Mouse (Mus musculus) frontal cortex, postnatal 25 days (tissue): ENCODE measurements around the gene P4ha1.
"Not testable (repeated sequence)": the region's sequence is repeated elsewhere in the genome, so short reads cannot be mapped to it uniquely, and the experiment has no call there.

Experiments
- DNase-seq, 2 experiments: peaks; one replicate each; pipeline ENCODE4 v3.0.0; 2022; ENCODE audit warnings: low spot score in 2 of 2

Gene P4ha1

DNA sequence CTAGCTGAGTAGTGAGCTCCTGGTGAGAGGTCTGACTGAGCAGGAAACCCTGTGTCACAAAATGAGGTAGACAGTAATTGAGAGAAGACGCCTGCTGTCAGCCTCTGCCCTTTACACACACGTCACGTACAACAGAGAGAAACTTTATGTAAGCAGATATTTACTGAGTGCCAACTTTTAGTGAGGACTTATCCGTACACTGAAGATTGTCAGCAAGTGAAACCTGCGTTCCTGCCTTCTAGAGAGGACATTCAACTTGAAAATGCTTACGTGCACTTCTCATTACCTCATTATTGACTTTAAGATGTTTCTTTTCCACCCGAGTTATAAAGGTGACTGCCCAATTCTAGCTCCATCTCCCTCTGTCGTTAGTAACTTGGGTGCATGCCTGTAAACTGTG lies 45.6 kb downstream of the P4ha1 start:
- no peak for DNase-seq

DNA sequence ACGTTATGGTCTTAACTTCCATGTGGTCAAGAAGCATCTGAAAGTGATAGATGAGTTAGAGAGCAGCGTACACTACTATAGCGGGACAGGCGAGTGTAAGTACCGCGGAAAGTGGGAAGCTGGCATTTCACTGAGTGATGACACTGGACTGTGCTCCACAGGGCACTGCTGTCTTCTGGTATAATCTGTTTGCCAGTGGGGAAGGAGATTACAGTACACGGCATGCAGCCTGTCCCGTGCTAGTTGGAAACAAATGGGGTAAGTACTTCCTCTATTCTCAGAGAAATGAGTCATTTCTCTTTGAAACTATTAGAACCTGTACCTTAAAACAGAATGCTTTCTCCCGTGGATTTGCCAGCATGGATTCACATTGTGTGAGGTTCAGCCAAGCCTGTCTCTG lies 46.3 kb downstream of the P4ha1 start:
- DNase-seq, result no peak

DNA sequence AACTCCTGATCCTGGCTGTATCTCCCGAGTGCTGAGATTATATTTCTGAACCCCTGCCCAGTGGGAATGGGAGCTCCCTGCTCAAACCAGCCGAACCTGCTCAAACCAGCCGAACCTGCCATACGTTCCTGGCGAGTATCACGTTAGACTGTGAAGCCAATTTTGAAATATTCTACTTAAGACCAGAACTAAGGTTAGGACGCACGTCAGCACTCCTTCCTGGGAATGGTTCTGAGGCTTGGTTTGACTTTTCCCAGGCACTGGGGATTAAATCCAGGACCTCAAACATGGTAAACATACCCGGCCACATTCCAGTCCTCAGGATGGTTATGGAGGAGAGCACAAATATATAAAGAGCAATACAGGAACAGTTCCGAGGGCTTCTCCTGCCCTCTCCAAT lies 54.8 kb downstream of the P4ha1 start:
- DNase-seq, result no peak

DNA sequence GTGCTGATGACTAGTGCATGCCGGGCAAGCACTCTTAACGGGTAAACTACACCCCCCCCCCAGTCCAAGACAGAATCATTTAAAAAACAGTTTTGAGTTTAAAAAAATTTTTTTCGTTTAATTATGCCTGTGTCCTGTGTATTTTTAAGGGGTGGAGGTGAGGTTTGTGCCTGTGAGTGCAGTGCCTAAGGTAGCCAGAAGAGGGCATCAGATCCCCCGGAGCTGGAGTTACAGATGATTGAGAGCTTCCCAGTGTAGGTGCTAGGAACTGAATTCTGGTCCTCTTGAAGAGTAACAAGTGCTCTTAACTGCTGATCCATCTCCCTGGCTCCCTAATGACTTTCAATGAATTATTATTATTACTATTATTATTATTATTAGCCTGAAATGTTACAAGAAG lies 55.6 kb downstream of the P4ha1 start:
- DNase-seq, result no peak

DNA sequence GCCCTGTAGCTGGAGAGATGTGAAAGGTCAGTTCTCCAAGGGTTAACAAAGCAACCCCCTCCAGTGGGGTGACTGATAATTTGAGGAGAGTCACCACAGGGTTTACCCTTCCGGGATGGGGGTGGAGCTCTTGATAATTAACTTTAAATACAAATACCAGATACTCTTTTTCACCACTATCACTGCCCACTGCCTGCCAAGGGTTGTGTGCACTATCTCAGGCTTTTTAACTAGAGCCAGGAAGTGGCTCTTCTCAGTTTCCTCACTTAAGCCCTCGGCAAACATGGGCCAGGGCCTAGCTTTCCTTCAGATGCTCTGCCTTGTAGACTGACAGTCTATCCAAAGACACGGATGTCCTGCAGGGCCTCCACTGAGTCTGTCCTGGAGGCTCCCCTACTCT lies 56.8 kb downstream of the P4ha1 start:
- no peak for DNase-seq

DNA sequence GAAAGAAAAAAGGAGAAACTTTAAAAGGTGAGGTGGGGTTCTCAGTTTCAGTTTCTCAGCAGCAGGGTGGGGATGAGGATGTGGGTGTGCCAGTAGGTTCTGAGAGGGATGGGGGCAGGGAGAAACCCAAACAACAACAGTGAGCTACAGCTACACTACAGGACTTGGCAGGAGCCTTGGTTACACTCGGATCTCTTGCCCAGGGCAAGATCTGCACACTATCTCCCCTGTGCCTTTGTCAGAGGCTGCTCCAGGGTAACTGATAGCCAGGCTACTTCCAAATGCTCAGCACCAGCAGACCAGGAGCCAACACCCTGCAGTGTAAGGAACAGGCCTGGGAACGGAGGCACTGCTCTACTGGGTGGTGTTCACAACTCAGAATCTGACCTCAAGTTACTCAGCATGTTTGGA lies 57.3 kb downstream of the P4ha1 start:
- DNase-seq, result no peak

DNA sequence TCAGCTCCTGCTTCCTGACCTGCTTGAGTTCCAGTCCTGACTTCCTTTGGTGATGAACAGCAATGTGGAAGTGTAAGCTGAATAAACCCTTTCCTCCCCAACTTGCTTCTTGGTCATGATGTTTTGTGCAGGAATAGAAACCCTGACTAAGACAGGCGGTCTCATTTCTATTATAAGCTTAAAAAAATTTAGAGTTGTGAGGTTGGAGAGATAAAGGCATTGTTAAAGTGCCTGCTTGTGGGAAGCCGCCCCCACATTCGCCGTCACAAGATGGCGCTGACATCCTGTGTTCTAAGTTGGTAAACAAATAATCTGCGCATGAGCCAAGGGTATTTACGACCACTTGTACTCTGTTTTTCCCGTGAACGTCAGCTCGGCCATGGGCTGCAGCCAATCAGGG lies 58.5 kb downstream of the P4ha1 start:
- not testable (repeated sequence) for DNase-seq

DNA sequence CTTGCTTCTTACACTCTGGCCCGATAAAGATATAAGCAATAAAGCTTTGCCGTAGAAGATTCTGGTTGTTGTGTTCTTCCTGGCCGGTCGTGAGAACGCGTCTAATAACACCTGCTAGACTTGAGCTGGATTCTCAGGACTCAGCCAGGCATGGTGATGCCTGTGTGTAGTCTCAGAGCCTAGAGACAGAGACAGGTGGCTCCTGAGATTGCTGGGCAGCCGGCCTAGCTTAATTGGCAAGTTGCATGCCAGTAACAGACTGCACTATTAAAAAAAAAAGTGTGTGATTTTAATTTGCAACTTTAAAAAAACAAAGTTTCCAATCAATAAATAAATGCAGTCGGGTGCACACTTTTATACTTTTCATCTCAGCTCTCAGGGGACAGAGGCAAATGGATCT lies 63.9 kb downstream of the P4ha1 start:
- no peak for DNase-seq

DNA sequence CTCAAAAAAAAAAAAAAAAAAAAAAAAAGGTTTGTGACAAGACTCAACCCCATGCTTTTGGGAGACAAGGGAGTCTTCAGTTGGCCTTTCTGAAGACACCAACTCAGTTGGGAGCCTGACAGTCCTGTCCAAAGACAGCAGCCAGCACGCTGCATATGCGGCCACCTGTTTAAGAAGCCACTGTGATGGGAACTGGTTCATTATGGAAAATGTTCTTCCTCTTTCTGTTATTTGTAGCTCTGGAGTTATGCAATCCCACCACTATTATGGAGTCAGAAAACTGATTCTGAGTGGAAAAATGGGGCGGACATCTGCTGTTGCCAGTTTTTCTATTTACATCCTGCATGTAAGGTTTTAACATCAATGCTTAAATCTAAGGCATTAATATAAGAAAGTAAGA lies 66.6 kb downstream of the P4ha1 start:
- no peak for DNase-seq

DNA sequence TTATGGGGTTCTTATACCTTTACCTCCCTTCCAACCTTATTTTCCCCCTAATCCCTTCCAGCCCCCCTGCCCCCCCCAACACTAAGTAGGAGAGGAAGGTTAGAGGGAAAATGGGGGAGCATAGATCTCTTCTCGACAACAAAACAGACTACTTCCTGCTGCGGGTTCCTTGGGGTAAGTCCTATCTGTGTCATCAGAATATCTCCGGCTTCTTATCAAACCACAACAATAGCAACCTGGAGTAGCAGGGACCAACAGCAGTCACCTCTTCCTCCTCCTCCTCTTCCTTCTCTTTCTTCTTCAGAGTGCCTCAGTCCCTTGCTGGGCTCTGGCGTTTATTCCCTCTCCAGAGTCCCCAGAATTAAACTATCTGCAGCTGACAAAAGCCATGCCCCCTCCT lies 68.8 kb downstream of the P4ha1 start:
- no peak for DNase-seq

DNA sequence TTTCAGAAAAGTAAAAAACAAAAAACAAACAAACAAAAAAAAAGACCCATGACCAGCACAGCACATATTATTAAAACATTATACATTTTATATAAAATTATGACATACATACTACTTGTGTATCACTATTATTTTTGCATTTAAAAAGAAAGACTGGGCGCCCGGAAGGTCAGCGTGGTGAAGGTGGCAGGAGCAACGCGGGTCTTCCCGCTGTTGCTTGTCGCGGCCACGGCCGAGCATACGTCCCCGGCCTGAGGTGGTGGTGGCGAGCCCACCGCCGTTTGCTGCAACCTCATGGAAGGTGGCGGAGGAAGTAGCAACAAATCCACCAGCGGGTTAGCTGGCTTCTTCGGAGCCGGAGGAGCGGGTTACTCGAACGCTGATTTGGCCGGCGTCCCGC lies 72.4 kb downstream of the P4ha1 start, which contains the start of gene Gm10273:
Gene Gm10273, plus strand, starts transcription at position 172 of the 400 bp plus-strand sequence.
- DNase-seq, result not testable (repeated sequence)

DNA sequence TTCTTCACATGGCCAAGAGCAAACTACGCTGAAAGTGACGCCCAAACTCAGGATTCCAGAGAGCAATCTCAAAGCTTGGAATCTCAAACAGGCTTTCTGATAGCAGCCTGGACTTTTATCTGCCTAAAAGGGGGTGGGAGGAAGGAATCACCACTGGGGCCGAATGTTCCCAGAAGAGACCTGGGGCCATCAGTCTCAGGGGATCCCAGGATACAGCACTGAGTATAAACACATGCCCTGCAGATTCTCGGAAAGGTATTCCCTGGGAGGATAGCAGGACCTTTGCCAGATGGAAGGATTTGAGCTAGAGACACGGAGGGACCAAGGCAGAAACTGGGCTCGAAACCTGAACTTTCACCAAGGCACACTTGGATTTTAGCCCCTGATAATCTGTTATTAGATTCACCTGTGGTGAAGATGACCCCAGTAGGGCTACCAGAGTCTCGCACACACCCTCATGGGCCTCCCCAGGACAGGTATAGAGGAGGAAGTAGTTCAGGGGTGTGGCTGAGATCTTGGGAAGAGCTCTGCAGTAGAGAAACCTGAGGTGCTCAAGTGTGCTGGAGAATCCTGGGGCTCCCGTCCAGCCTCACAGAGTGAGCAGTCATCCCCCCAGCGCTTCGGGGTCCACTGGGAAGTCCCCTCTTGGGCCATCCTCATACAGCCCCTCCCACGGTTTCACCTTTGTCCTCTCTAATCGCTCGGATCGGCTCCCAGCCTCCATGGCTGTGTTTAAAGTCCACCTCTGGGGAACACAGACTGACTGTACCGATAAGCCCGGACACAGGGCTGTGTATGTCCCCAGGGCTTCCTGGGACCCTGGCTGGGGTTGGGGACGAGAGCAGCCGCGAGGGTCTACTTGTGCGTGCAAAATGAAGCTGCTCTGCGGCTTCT lies 80.0 kb downstream of the P4ha1 start, which contains the start of gene Pla2g12b:
Gene Pla2g12b, plus strand, starts transcription at position 762 of the 894 bp plus-strand sequence.
- no peak for DNase-seq

DNA sequence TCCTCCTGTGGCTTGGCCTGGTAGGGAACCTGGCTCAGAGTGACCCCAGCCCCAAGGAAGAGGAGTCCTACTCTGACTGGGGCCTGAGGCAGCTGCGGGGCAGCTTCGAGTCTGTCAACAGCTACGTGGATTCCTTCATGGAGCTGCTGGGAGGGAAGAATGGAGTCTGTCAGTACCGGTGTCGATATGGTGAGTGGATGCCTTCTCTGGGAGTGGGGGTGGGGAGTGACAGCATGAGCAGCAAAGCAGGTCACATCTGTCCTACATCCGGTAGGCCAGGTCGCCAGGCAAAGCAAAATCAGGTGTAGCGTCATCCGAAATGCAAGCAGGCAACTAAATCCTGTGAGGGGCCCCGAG lies 80.7 kb downstream of the P4ha1 start:
- no peak for DNase-seq

DNA sequence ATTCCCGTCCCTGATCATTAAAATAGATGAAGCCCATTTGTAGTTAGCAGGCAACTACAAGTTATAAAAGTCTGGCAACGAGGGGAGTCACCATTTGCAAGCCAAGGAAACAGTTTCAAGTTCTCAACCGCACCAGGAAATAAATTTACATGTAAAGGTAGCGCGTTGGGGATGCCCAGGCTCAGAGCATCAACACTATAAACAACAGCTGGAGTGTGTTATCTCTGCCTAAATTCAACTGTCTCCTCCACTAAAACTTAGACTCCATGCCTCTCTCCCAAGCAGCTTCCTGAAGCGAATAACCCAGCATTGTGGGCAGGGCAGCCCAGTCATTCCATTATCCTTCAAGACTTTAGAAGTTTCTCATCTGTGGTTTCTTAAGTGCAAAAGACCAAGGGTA lies 85.4 kb downstream of the P4ha1 start:
- DNase-seq, result no peak

DNA sequence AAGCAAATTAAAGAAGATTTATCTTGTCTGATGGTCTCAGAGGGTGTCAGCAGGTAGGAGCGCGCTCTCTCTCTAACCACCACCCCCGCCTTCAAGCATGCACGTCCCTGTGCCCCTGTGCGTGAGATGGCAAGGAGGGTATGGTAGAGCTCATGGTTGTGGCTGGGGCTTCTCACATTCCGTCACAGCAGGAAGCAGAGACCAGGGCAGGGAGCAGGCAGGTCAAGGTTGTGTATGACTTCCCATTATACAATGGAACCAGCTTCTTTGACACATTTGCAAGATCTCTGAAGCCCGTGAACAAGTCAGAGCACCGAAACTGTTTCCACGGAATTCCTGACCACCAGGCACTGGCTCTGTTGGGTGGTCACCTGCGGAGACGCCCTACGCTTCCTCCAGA lies 87.2 kb downstream of the P4ha1 start:
- no peak for DNase-seq

DNA sequence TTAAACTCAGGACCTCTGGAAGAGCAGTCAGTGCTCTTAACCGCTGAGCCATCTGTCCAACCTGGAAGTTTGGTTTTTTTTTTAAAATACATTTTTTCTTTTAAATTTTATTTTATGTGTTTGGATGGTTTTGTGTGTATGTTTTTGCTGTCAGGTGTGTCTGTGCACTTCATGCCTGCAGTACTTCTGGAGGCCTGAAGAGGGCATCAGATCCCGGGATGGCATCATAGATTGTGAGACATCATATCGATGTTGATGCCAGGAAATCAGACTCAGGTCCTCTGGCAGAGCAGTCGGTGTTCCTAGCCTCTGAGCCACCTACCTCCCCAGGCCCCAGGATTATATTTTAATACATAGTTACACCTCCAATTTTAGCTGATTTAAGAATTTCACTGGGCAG lies 90.6 kb downstream of the P4ha1 start:
- DNase-seq, result no peak

DNA sequence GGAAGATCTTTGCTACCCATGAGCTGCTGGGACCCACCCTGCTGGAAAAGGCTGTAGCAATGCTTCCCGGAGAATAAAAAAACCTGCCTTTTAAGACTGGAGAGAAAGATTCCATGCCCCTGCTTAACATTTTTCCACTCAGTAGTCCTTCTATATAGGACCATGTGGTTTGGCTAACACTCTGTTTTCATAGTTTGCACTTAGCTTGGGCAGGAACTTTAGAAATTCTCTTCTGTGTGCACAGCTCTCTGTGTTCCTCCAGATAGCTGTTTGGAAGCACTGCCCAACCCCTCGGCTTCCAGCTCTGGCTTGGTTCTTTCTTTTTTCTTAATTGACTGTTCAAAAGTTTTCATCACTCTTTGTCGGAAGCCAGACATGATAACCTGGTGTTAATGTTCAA lies 93.5 kb downstream of the P4ha1 start:
- DNase-seq, result no peak

DNA sequence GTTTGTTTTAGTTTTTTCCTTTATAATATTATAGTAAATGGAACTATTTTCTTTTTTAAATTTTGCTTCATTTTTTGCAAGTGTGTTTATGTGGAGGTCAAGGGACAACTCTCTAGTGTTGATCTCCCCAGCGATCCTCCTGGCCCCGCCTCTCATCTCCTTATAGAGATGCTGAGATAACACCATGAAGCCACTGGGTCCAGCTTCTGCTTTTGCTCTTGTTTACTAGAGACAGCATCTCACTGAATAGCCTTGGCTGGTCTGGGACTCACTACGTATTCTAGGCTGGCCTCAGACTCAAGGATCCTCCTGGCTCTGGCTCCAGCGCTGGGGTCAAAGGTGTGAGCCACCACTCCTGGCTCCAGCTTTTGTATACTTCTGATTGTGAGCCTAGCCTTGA lies 96.4 kb downstream of the P4ha1 start:
- DNase-seq, result no peak
